Mouse (Mus musculus): ENCODE data around the gene Slc6a1.

The Slc6a1 gene

DNA sequence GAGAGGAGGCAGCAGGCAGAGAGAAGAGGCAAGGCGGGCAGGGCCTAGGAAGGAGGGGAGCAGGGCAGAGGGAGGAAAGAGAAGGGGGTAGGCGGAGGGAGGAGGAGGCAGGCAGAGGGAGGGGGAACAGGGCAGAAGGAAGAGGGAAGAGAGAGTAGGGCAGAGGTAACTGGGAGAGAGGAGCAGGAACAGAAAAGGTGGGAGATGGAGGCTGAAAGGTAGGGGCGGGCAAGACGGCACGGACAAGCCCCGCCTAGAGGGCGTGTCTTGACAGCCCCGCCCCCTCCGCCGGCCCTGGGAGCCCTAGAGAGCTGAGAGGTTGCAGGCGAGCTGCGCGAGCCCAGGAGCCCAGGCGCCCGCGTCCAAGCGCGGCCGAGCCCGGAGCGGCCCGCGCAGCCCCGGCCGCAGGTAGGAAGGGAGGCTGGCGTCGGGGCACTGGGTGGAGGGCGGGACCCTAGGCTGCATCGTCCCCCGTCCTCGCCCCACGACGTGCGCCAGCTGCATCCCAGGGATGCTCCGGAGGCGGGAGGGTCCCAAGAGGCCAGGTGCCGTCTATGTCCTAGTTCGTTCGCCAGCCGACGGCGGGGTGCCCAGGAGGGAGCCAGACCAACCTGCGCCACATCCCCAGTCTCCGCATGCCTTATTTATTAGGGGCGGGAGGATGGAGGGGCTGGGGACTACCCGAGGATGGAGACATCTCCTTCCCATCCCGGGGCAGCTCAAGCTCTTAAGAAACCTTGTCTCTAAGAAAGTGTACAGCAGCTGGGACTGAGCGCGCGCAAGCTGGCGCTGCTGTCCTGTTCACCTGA is at the start of gene Slc6a1:
Slc6a1 (plus strand) TSS at position 167 of the 809 bp plus-strand sequence.
- DNase-seq, result peak; percentile 3 to 23

DNA sequence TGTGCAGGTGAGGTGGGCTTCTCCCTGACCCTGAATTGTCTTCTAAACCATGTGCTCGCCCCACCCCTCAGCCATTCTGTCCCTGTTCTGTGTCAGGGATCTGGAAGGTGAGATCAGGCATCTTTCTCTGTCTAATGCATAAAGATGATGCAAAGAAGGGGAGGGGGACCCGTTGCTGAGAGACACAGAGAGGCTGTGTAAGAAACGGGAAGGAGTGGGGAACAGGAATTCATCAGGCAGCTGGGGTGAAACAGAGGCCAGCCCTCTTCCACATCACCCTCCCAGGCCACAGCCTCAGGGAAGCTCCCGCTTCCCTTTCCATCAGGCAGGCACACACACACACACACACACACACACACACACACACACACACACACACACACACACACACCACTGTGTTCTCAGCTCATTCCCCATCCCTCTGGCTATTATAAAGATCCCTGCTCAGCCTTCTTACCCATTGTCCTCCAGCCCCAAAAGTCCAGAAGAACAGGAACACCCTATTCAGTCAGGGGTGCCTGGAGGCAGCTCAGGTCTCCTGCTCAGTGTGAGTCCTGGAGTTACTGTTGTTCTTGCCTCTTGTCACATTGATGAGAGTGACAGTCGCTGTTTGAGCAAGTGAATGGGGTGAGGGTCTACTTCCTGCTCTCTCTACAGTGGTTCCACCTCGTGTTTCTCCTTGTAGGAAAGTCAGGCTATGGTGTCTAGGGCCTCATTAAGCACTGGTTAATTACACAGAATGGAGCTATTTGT is 43.4 kb upstream of the Slc6a1 start:
- no peak for DNase-seq

DNA sequence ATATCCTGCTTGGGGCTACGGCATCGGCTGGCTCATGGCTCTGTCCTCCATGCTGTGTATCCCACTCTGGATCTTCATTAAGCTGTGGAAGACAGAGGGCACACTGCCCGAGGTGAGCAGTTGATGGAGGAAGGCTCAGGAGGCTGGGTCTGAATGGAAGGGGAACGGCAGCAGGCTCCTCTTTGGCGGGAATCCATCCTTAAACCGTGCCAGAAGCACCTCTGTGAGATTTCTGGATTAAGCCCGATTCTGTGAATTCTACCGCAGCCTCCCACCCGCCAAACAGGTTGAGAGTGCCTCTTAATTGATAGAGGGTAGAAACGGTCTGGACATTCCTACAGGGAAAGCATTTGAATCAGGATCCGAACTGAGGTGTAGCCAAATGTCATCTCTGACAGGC is 36.8 kb upstream of the Slc6a1 start:
- no peak for DNase-seq

DNA sequence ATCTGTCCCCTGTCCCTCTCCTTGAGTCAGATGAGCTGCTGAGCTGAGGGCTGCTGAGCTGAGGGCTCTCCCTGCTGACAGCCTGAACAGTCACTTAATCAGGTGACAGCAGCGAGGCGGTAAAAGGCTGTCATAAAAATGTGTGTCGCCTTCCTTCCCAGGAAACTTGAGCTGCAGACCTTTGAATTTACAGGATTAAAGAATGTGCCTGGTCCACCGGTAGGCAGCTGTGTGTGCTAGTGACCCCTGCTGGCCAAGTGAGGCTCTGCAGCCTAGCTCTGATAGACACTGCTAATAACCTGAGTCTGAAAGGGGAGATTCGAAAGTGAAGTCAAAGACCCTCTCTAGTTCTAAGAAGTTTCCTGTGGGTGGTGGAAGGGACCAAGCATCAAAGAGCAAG is 32.1 kb upstream of the Slc6a1 start:
- peak; percentile 52 to 62 for DNase-seq

DNA sequence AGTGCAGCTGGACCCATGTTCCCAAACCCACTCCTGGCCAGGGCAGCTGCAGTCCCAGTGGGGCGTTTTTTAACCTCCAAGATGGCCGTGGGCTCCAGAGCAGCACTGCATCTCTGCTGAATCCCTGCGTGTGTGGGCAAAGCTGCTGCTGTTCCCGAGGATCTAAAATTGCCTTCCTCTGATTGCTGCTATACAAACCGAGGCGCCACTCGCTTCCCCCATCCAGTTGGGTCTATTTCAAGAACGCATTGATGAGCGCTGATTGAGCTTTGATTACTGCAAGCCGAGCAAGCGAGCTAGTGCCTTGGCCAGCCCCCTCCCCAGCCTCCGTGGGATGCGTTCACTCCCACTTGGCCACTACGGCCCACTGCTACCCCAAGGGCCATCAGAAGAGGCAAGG is 27.5 kb upstream of the Slc6a1 start:
- DNase-seq, result no peak

DNA sequence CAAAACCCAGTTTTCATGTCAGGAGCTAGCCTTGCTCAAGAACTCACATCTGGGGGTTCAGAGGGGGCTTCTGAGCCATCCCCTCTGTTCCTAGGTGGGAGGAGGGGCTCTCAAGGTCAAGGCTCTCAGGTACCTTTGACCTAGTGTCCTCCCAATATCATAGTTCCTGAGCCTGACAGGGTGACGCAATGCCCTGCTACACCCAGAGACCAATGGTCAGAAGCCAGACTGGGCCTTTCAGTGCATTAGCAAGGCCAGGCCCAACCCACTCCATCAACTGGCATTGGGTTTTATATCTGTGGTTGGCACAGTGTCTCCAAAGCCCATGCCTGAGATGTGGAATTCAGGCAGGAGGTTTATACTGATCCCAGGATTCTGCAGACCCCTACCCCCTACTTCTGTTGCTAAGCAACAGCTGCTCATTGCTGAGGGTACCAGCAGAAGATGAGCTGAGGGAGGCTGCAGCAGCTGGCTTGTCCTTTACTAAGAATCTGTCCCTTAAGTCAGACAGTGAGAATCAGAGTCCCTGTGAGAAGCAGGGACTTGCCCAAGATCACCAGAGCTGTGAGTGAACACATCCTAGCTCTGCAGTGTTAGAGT is 24.6 kb upstream of the Slc6a1 start:
- DNase-seq, result no peak

DNA sequence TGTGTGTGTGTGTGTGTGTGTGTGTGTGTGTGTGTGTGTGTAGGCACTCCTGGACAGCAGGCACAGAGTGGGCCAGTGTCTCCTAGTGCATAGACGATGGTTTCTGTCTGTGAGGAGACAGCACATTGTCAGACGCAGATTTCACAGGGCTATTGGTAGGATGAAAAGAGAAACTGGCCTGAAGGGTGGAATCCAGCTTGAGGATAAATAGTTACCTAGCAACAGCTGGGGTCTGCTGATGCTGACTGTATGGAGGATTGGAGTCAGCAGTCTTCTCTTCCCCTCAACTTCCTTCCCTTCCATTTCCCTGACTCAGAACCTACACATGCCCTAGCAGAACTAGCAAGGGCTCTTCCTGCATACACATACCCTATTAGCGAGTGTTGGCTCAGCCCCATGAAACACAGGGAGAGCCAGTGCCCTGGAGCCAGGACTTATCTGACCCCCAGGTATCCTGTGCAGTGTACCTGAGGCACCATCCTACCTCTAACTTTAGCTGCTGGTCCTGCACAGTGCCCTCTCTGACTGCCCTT is 23.7 kb upstream of the Slc6a1 start:
- no peak for DNase-seq

DNA sequence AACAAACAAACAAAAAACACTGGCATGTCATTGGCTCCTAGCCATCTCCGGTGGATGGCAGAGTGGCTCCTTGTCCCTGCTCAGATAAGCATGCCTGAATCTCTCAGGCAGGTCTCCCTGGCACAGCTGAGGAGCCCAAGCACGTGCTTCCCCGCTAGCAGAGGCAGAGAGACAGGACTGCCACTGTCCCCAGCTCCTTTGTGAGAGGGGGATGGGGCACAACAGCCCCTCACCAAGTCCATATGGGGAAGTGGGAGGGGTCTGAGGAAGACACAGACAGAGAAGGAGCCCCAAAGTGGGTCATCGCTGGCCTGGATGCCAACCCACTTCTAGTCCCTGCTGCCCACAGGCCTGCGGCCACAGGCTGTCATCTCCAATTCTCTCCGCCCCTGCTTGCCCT is 20.8 kb upstream of the Slc6a1 start:
- no peak for DNase-seq

DNA sequence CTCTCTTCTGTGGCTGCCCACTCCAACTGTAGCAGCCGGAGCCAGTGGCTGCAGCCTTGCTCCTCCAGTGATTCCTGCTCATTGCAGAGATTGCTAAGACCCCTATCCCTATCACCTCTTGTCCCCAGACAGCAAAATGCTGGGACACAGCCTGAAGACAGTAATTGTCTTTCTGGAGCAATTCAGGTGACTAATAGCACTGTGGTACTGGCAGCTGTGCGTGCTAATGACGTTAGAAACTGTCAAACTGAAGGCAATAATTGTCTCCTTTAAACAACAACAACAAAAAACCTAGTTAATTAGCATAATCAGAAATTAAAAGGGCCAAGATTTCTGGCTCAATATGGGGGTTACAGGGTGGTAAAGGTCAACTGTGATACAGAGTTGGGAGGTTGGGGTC is 18.4 kb upstream of the Slc6a1 start:
- DNase-seq, result no peak

DNA sequence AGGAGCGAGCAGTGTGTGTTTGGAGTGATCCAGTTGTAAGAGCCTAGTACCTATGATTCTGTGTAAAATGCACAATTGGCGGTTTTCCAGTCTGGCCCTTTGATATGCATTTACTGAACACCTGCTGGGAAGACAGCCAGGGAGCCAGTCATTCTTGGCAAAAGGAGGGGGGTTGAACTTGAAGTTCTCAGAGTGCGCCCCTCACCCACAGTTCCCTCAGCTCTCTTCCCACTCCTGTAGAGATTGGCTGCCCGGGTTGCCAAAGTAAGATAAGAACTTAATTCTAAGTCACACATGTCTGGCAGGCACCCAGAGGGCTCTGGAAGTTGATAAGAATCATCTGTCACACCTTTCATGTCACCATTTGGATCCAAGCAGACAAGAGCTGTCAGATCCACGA is 18.0 kb upstream of the Slc6a1 start:
- no peak for DNase-seq

DNA sequence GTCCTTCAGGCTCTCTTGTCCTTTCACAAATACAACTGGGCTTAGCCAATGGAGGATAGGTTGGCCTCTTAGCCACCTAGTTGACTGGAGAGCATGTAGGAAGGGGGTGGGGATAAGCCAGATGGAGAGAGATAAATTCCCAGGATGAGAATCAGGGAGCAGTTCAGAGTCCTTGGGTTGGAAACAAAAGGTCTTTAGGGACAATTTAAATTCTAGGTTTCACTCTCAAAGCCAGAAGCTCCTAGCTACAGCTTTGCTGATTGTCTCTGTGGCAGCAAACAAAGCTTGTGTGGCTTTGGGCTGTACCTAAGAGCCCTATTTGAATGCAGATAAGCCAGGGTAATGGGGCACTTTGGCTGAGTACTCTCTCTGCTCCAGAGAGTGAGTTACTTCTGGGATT is 16.2 kb upstream of the Slc6a1 start:
- no peak for DNase-seq

DNA sequence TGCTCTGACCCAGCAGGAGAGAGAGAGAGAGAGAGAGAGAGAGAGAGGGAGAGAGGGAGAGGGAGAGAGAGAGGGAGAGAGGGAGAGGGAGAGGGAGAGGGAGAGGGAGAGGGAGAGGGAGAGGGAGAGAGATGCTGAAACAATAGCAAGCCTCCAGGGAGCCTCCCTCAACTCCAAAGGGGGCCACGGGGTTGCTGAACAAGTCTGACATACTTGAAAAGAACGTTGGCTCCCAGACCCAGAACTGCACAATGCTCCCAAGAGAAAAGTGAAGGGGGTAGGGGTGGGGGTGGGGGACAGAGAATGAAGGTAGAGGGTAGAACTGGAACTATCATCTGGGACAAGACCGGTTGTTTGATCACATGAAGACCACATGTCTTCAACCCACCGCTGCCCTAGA is 14.5 kb upstream of the Slc6a1 start:
- DNase-seq, result no peak

DNA sequence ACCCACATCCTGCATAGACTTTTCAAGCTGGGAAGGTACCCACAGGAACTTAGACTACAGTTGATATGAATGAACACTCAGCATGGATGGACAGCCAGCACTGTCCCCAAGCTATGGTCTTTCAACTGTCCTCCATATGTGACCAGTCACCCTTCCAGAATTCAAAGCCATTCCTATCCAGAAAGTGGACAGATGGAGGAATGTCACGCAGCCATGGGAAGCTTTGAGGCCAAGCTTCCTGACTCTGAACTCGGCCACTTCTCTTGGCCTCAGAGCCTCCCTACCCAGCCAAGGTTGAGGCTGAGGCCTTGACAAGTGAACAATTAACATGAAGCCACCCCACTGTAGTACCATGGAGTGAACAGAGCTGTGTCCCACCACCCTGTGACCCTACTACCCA is 12.8 kb upstream of the Slc6a1 start:
- DNase-seq, result no peak

DNA sequence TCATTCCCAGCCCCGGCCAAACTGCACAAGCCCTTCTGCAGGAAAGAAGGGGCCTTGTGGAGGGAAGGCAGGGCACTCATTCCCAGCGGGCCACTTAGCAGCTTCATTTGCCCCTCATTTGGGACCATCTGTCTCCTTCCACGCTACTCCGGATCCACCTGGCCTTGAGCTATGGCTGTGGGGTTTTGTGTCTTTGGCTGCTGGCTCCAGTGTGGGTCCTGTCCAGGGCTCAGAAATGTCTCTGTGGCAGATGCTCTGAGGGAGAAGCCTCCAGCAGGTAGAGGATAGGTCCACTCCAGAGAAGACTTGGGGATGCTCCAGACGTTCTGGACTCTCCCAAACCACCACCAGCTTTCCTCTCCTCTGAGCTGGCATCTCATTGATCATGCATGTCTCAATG is 11.6 kb upstream of the Slc6a1 start:
- no peak for DNase-seq

DNA sequence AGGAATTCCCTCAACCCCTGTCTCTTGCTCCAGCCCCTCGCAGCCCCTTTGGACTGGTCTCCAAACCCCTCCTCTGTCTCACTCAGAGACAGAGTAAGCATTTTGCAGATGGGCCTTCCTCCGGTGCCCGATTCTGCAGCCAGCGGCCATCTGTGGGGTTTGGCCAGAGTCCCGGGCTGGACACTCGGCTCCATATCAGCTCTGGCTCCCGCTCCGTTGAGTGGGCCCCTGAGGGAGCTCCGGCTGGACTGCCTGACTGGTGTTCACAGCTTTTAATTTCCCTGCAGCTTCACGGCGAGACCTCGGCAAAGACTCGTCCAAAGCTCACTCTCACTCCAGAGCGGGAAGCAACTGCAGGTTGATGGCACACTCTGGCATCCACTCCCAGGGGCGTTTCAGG is 10.2 kb upstream of the Slc6a1 start:
- no peak for DNase-seq

DNA sequence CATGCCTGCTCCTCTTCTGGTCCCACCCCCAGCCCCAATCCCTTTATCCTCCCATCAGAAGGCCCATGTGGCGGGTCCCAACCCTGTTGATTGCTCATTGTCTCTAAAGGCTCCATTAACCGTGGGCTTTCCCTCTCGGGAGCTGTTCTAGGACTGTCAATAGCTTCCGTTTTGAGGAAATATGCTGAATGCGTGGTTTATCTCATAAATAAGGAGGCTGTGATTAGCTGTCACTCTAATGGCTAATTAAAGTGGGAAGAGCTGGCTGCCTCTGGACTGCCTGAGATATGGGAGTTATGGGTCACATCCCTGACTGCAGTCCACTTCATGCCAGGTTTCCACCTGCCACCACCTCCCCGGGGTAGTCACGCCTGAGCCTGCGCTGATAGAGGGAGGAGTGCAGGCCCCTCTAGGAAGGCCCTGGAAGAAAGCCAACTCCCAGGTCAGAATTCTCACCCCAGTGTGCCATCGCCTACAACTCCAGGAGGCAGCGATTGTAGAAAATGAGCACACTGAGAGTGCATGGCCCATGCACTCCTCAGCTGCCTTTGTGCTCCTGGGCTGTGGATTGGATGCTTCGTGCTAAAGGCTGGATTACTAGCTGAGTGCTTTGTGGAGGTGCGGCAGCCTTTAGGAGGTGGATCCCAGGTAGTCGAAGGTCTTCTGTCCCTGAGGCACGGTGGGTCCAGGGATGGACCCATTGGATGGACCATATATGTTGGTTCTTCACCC is 8.3 kb upstream of the Slc6a1 start:
- no peak for DNase-seq

DNA sequence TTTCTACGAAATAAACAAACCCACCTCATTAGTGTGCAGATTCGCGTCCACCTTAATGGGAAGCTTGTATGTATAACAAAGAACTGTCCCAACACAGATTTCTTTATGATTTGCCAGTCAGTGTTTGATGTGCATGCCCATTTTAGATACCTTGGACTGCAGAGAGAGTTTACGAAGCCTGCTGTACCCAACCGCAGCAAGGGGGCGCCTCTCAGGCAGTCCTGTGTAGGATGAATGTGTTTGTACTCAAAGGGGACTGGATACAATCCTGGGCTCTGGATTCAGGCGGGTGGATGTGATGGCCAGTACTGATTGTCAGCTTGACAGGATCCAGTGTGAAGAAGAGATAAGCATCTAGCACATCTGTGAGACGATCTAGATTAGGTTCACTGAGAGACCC is 6.6 kb upstream of the Slc6a1 start:
- no peak for DNase-seq

DNA sequence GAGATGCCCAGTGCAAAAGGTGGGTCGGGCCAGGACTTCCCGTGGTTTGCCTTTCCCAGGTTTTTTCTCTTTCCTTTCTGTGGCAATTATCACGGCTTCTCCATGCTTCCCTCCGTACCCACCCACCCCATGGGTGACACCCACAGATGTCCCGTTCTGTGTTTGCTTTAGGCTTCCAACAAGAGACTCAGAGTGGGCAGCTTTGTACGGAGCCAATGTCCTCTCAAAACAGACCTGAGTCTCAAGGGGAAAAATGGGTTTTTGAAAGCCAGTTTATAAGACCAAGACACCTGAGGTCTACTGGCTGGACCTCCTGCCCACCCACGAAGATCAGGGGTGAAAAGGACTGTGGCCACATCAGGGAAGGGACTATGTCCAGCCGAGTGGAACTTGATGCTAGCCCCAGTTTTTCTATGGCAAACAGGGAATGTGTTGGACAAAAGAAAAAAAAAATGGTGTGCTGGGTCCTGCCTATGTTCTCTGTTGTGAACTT is 889 bp downstream of the Slc6a1 start:
- no peak for DNase-seq

DNA sequence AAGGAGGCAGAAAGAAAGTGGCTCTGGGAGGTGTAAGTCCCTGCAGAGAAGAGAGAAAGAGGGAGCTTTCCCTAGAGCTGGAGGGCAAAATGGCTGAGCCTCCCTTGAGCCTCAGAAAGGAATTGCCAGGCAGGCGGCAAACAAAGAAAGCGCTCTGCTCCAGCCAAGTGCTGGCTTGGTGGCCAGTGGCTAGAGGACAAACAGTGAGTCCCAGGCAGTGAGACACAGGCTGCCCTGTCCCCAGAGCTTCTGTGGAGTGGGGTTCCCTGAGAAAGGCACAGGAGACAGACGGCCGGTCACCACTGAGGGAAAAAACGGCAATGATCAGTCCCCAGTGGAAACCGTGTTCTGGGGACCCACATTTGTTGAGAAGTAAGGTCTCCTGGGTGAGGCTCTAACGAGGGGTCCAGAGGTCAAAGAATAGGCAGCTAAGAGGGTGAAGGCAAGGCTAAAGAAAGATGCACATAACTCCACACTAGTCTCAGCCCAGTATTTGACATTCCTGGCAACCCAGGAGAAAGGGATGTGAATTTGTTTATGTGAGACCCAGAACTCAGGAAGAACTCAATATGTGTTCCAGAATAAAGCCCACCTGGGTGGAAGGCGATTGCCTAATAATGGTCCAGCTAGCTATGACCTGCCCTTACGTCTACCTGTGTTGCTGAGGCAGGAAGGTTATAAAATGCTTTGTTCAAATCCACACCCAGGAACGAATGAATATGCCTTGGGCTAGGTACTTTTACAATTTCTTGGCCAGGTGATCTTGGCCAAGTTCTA is 1.7 kb downstream of the Slc6a1 start:
- no peak for DNase-seq

DNA sequence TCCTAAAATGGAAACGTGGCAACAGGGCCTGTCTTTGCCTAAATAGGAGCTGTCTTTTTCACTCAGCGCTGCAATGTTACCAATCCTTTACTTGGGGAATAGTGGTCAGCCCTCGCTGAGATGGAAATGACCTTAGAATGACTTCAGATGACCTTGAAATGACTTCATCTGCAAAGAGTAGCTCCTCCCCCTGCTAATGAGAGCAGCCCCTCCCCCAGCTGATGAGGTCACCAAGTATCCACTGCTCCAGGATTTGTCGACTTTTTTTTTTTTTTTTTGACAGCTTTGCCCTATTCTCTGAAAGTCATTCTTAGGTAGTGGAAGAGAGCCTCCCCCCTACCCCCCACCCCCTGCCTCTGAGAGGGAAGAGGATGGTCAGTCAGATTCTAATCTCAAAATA is 3.0 kb downstream of the Slc6a1 start:
- no peak for DNase-seq

DNA sequence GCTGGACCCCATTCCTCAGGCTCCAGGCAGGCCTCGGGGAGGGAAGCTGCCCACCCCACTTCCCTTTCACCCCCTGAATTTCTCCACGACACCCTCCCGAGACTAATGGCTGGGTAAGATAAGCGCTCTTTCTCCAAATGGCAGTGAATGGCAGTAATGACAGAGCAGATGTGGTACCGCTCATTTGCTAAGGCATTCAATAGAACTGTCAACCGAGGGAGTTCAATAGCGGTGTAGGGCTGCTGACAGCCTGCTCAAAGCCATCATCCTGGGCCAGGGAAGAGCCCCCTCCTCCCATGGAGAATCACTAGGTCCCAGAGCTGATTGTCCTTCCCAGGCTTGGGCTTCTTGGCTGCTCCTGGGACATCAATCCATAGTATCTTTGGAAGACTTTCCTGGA is 6.7 kb downstream of the Slc6a1 start:
- DNase-seq, result no peak

DNA sequence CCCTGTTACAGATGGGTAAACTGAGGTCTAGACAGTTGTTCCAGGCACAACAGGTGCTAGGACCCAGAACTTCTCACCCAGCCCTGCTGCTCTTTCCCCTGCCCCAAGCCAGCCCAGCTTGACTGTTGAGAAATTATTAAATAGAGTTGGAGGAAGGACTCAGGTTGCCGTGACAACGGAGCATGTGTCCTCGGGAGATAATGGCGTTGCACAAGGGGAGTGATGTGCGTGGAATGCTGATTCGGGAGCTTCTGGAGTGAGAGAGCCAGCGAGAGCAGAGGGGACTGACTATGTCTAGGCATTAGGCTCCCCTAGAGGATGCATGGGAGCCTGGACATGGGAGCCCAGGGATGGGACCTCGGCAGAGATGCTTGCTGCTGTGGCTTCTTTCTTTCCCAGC is 7.7 kb downstream of the Slc6a1 start:
- no peak for DNase-seq

Measured in thymus, postnatal 36 days (tissue).